Mouse (Mus musculus): ENCODE measurements around the gene Cnih3.

DNA sequence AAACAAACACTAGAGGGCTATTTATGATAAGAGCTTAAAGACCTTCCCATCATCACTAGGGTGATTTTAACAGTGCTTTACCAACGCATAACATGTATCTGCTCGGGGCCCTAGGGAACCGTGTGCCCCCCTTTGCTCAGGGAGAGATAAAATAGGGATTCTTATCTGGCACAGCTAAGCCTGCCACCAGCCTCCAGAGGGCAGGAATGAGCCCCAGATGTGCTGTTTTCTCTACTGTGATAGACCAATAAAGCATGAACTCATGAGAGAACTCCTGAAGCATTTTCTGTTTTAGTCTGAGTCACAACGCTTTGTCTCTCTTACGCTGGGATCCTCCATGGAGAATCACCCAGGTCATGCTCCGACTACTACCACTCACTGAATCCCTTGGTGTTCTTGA lies 15.6 kb upstream of the Cnih3 start:
- TF ChIP-seq CTCF (conservative IDR thresholded peaks at IDR 0.05; ENCODE audit: low read length), result no peak
- TF ChIP-seq POU5F1 (IDR thresholded peaks at IDR 0.05; ENCODE audit: borderline replicate concordance, low read length), result no peak

All from E14TG2a.4 (cell line).